Mouse (Mus musculus): ENCODE data around the gene Gm5169.
A peak's percentile ranks its signal among the peaks of the same experiment; 100 is the strongest.
"Not testable (repeated sequence)": the region's sequence is repeated elsewhere in the genome, so short reads cannot be mapped to it uniquely, and the experiment has no call there.

Gm5169 gene

GRCm38 (mm10) chrX:25301355-25301754 lies at the start of gene Gm5169:
Gene Gm5169, minus strand, starts transcription at chrX:25301455.
- DNase-seq (ENCODE audit: low spot score in 2 of 2) = not testable (repeated sequence)

DNA sequence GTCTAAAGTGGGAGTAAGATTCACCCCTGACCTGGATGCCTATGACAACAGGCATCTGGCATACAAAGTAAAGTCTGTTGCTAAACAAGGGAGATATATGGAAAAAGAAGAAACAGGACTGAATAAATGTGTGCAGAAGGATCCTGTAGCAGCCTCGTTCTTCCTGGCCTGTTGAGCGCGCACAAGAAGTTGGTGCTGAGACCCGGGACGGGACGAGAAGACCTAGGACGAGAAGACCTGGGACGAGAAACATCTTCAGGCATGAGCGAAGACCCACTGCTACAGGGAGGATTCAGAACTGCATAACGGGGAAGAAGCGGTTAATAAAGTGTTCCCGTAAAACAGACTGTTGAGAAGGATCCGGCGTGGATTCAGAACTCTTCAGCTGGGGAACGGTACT lies 46.2 kb upstream of the Gm5169 start:
- DNase-seq (ENCODE audit: low spot score in 2 of 2) = peak in 1 of 2 experiments; percentile 59

Measured in urinary bladder, postnatal 4 days (tissue).